Mouse (Mus musculus): ENCODE results near the gene Vmn1r204. TPM values are rescaled to one million over a fixed set of nuclear protein-coding genes. Genes with fewer than 3 reads are reported as not detected.
"Not testable (repeated sequence)": the region's sequence is repeated elsewhere in the genome, so short reads cannot be mapped to it uniquely, and the experiment has no call there.

The Vmn1r204 gene
- total RNA-seq (2022) = not detected

DNA sequence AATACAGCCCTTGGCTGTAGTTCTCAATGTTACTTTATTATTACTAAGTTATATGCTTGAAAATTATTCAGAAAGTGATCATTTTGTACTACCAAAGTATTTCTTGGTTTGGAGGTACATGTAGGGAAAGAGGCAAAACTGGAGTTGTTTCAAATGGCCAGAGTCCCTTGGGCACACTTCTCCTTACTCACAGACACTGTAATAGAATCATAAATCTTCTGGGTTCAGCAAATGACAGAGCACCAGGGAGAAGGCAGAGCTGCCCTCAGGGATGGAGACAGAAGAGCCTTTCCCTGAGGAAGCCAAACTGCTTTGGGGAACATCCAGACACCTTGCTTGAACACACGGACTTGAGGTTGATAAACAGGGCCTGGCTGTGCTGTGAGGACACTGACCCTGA, at the start of gene Vmn1r204:
Vmn1r204 (plus strand) TSS at position 301 of the 400 bp plus-strand sequence.
- DNase-seq (ENCODE audit: low spot score) = not testable (repeated sequence)

GRCm38 (mm10) chr13:22505281-22505680, 47.7 kb upstream of the Vmn1r204 start, which contains the start of gene Vmn1r202:
TSS of gene Vmn1r202 (minus strand) at chr13:22505381.
- DNase-seq (ENCODE audit: low spot score) = no peak

DNA sequence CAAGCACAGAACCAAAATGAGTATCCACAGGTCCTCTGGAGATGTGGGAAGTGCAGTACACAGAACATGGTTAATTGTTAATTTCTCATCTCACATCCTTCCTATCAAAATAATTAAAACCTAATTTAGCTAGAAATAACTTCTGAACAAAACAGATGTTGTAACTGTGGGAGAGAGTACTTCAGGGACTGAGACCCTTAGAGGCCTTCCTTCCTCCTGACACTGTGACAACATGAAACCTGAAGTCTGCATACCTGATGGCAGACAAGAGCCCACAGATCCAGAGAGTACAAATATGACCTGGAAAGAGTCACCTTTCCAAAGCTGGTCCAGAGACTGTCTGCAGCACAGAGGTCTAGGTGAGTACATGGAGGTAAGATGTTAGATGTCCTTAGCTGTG, 35.2 kb upstream of the Vmn1r204 start, which contains the start of gene Vmn1r203:
Vmn1r203 (plus strand) TSS at position 301 of the 400 bp plus-strand sequence.
- DNase-seq (ENCODE audit: low spot score) = no peak

DNA sequence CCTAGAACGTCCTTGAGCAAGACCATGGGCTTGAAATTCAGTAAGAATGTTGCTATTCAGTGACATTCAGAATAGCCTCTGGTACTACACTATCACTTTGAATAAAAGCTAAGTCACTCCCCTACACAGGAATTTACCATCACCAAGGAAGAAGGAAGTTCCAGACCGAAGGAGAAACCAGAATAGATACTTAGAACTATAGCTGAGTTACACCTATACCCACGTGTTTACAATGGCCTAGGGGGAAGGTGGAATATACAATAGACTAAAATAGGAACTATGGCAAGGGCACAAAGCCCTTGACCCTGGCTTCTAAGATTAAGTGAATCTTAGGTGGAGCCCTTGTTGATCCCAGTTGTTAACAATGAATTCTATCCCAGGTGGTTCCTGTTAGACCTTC, 21.9 kb downstream of the Vmn1r204 start:
- not testable (repeated sequence) for DNase-seq (ENCODE audit: low spot score)

- DNase-seq (ENCODE audit: low spot score) = not testable (repeated sequence)
Observed at GRCm38 (mm10) chr13:22583336-22583735, 30.3 kb downstream of the Vmn1r204 start.

- DNase-seq (ENCODE audit: low spot score) = no peak
Observed at GRCm38 (mm10) chr13:22592900-22593299, 39.9 kb downstream of the Vmn1r204 start, which contains the start of gene Vmn1r205. TSS of gene Vmn1r205 (minus strand) at chr13:22593000.

Other genes with a start within 250 kb of the Vmn1r204 start
- not detected for gene Vmn1r197, start 228.6 kb upstream of the Vmn1r204 start, total RNA-seq (2022)
- not detected for gene Vmn1r198, start 202.8 kb upstream of the Vmn1r204 start, total RNA-seq (2022)
- gene Vmn1r199, start 173.4 kb upstream of the Vmn1r204 start, total RNA-seq (2022) = not detected
- gene Vmn1r200, start 162.8 kb upstream of the Vmn1r204 start, total RNA-seq (2022) = not detected
- not detected for gene Vmn1r201, start 81.3 kb upstream of the Vmn1r204 start, total RNA-seq (2022)
- not detected for gene Vmn1r202, start 47.8 kb upstream of the Vmn1r204 start, total RNA-seq (2022)
- gene Vmn1r203, start 35.1 kb upstream of the Vmn1r204 start, total RNA-seq (2022) = not detected
- gene Vmn1r205, start 39.8 kb downstream of the Vmn1r204 start, total RNA-seq (2022) = not detected
- gene Vmn1r206, start 71.1 kb downstream of the Vmn1r204 start, total RNA-seq (2022) = not detected
- not detected for gene Vmn1r207-ps, start 176.4 kb downstream of the Vmn1r204 start, total RNA-seq (2022)
- gene Vmn1r208, start 224.2 kb downstream of the Vmn1r204 start, total RNA-seq (2022) = not detected